Mouse (Mus musculus): ENCODE measurements around the gene Tead1. TPM values are rescaled to one million over a fixed set of nuclear protein-coding genes. Genes with fewer than 3 reads are reported as not detected.
A peak's percentile ranks its signal among the peaks of the same experiment; 100 is the strongest.

Gene Tead1
- polyA plus RNA-seq, 1 experiment, result 18.8 TPM

DNA sequence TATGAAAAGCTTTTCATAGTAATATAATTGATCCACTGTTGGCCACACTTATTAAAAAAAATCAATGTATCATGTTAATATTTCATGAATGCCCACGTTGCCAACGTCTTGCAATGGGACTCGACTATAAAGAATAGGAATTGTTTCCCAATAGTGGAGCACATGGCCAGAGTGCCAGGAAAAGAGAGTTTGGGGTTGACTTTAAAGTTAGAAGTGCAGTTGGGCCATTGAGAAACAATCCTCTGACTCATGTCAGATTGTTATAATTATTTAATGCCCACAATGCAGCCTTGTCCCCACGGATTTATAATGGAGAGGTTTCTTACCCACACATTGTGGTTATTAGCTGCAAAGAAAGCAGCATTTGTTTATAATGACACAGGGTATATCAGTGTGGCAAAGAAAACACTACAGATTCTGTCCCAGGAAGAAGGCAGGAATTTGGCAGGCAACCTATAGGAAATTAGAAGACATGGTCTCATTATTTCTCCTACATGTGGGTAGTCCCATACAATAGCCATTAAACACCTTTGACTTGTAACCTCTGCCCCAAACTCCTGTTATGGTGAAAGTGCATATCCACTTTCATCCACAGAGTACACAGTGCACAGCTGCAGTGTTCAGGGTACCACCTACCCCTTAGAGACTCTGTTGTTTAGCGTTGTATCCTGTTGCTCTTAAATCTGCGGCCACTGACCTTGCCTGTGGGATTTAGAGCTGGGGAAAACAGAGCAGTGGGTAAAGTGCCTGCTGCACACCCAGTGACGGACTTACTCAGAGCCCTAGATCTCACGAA, 118.6 kb downstream of the Tead1 start:
- Histone ChIP-seq H3K36me3 (ENCODE audit: control insufficient read depth, insufficient read depth) (no peaks in the 10 kb centered on the region), H3K4me3 (no peak overlapping the region), H3K4me2 (ENCODE audit: low read depth) (peak overlapping the region; percentile 55), H3K79me2 (ENCODE audit: control insufficient read depth, insufficient read depth) (peaks cover 84% of the 10 kb centered on the region), H3ac (ENCODE audit: control insufficient read depth, insufficient read length) (no peak overlapping the region), H3K27me3 (ENCODE audit: control insufficient read depth, insufficient read depth, insufficient read length) (no peaks in the 10 kb centered on the region)
- TF ChIP-seq MAX (IDR thresholded peaks at IDR 0.05; ENCODE audit: low read depth) (no peak), SRF (IDR thresholded peaks at IDR 0.05; ENCODE audit: control insufficient read depth, insufficient read length, low read depth) (no peak), CEBPB (IDR thresholded peaks at IDR 0.05; ENCODE audit: insufficient read depth, poor library complexity, severe bottlenecking) (peak; percentile 77), E2F4 (IDR thresholded peaks at IDR 0.05; ENCODE audit: insufficient read depth) (no peak), MYOG (IDR thresholded peaks at IDR 0.05; ENCODE audit: control insufficient read depth in 1 of 3, insufficient read depth in 1 of 3, insufficient read length in 2 of 3, low read depth in 2 of 3) (peak in 1 of 3 experiments; percentile 29), REST (IDR thresholded peaks at IDR 0.05; ENCODE audit: insufficient read depth, insufficient read length) (no peak), USF1 (IDR thresholded peaks at IDR 0.05; ENCODE audit: low read depth) (no peak), MYOD1 (IDR thresholded peaks at IDR 0.05; ENCODE audit: control insufficient read depth in 1 of 3, insufficient read length in 2 of 3, low read depth in 2 of 3) (peak in 2 of 3 experiments; percentile 67 to 78), POLR2A (IDR thresholded peaks at IDR 0.05; ENCODE audit: insufficient read length, low read depth) (no peak), TCF12 (IDR thresholded peaks at IDR 0.05; ENCODE audit: insufficient read depth, poor library complexity, severe bottlenecking) (no peak), TCF3 (IDR thresholded peaks at IDR 0.05; ENCODE audit: insufficient read length, low read depth) (no peak), POLR2AphosphoS2 (IDR thresholded peaks at IDR 0.05; ENCODE audit: insufficient read length, low read depth) (no peak)

DNA sequence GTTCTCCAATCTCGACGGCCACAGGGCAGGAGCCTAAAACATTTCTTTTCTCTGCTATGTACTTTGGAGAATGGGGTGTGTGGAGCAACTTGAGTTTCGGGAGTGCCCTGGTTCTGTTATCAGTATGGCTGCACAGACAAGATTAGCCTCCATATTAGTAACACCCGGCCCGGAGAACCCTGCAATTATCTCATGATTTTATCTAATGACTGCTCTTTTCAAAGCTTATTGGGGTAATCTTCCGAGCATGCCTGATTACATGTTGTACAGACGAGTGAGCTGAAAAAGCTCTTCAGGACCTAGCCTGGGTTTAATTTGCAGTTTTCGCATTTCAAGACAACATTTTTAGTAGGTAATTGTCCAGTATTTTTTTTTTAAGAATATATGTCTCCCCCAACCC, 122.6 kb downstream of the Tead1 start:
- TF ChIP-seq TCF3 (IDR thresholded peaks at IDR 0.05; ENCODE audit: insufficient read length, low read depth), result no peak
- no peak for TF ChIP-seq TCF12 (IDR thresholded peaks at IDR 0.05; ENCODE audit: insufficient read depth, poor library complexity, severe bottlenecking)
- Histone ChIP-seq H3K27me3 (ENCODE audit: control insufficient read depth, insufficient read depth, insufficient read length) (no peaks in the 10 kb centered on the region), H3K4me3 (no peak overlapping the region), H3K36me3 (ENCODE audit: control insufficient read depth, insufficient read depth) (no peaks in the 10 kb centered on the region), H3K79me2 (ENCODE audit: control insufficient read depth, insufficient read depth) (peaks cover 87% of the 10 kb centered on the region), H3K4me2 (ENCODE audit: low read depth) (no peak overlapping the region), H3ac (ENCODE audit: control insufficient read depth, insufficient read length) (no peak overlapping the region)

DNA sequence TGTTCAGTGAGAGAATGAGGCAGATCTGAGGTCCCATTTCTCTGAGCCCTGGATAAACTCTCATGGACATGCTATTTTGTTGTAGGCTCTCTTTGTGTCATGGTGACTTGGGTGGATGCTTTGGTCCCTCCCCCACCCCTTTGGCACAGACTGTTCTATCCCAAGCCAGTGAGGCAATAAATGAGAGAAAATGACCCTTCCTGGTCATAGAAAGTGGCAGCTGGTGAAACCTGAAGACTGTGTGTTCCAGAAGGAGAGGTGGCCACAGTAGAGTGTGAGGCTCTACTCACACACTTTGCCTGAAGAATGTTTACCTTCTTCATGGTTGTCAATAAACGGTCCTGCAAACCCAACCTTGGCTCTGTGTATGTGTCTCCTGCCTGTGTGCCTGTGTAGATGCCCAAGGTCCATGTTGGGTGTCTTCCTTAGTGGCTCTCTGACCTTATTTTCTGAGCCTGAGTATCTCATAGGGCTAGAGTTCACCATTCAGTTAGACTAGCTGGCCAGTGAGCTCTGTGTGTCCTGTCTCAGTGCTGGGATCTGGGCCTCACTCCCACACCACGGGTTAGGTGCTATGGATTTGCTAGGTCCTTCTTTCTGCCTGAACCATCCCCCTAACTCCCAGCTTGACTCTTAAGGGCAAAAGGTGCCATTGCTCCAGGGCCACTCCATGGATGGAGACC, 127.7 kb downstream of the Tead1 start:
- Histone ChIP-seq H3K4me3 (no peak overlapping the region), H3K4me2 (ENCODE audit: low read depth) (peak overlapping the region; percentile 83), H3ac (ENCODE audit: control insufficient read depth, insufficient read length) (no peak overlapping the region), H3K79me2 (ENCODE audit: control insufficient read depth, insufficient read depth) (peaks cover 97% of the 10 kb centered on the region), H3K36me3 (ENCODE audit: control insufficient read depth, insufficient read depth) (no peaks in the 10 kb centered on the region), H3K27me3 (ENCODE audit: control insufficient read depth, insufficient read depth, insufficient read length) (no peaks in the 10 kb centered on the region)
- TF ChIP-seq CEBPB (IDR thresholded peaks at IDR 0.05; ENCODE audit: insufficient read depth, poor library complexity, severe bottlenecking), result 0 out of 2 replicates have a peak, but pooled peaks have one; percentile 2
- no peak for TF ChIP-seq POLR2A (IDR thresholded peaks at IDR 0.05; ENCODE audit: insufficient read length, low read depth)
- no peak for TF ChIP-seq MAX (IDR thresholded peaks at IDR 0.05; ENCODE audit: low read depth)
- no peak for TF ChIP-seq MYOD1 (IDR thresholded peaks at IDR 0.05; ENCODE audit: control insufficient read depth in 1 of 3, insufficient read length in 2 of 3, low read depth in 2 of 3)

DNA sequence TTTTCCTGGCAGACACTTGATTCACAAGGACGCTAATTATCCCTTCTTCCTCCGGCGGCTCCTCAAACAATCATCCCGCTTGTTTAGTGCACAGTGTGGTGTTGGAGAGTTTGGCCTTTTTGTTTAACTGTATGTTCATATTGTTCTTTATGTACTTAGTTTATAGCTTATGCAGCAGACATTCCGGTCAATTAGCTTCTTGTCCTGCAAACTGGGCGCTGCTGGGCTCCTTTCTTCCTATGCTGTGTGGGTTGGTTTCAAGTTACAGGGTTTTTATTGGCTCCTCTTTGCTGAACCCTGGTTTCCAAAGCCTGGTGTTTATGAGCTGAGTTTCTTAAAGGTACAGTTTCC, 128.3 kb downstream of the Tead1 start:
- H3K4me2 ChIP-seq (ENCODE audit: low read depth), result peak overlapping the region; percentile 83
- H3K27me3 ChIP-seq (ENCODE audit: control insufficient read depth, insufficient read depth, insufficient read length), result no peaks in the 10 kb centered on the region
- H3K36me3 ChIP-seq (ENCODE audit: control insufficient read depth, insufficient read depth), result no peaks in the 10 kb centered on the region
- H3ac ChIP-seq (ENCODE audit: control insufficient read depth, insufficient read length), result no peak overlapping the region
- H3K4me3 ChIP-seq, result no peak overlapping the region
- H3K79me2 ChIP-seq (ENCODE audit: control insufficient read depth, insufficient read depth), result peaks cover 97% of the 10 kb centered on the region
- TF ChIP-seq TCF3 (IDR thresholded peaks at IDR 0.05; ENCODE audit: insufficient read length, low read depth), result no peak
- TF ChIP-seq TCF12 (IDR thresholded peaks at IDR 0.05; ENCODE audit: insufficient read depth, poor library complexity, severe bottlenecking), result no peak
- no peak for TF ChIP-seq SRF (IDR thresholded peaks at IDR 0.05; ENCODE audit: control insufficient read depth, insufficient read length, low read depth)
- no peak for TF ChIP-seq CEBPB (IDR thresholded peaks at IDR 0.05; ENCODE audit: insufficient read depth, poor library complexity, severe bottlenecking)
- no peak for TF ChIP-seq E2F4 (IDR thresholded peaks at IDR 0.05; ENCODE audit: insufficient read depth)
- no peak for TF ChIP-seq MAX (IDR thresholded peaks at IDR 0.05; ENCODE audit: low read depth)
- TF ChIP-seq POLR2AphosphoS2 (IDR thresholded peaks at IDR 0.05; ENCODE audit: insufficient read length, low read depth), result no peak
- no peak for TF ChIP-seq USF1 (IDR thresholded peaks at IDR 0.05; ENCODE audit: low read depth)
- TF ChIP-seq MYOD1 (IDR thresholded peaks at IDR 0.05; ENCODE audit: control insufficient read depth in 1 of 3, insufficient read length in 2 of 3, low read depth in 2 of 3), result no peak
- TF ChIP-seq REST (IDR thresholded peaks at IDR 0.05; ENCODE audit: insufficient read depth, insufficient read length), result no peak
- no peak for TF ChIP-seq MYOG (IDR thresholded peaks at IDR 0.05; ENCODE audit: control insufficient read depth in 1 of 3, insufficient read depth in 1 of 3, insufficient read length in 2 of 3, low read depth in 2 of 3)

DNA sequence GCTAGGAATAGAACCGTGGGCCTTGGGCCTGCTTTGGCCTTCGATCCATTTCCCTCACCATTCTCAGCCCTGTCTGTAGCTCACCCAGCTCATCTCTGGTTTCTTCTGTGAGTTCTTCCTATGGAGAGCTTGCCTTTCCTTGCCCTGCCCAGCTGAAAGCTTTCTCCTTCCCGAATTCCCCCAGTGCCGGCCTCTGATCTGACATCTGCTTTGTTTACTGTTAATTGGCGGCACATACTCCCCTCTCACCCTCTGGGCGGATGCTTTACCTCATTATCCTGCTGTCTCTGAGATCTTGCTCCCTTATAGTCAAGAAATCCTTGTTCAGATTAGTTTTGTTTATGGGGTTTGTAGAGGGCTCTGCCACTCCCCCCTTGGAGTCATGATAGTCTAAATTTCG, 131.6 kb downstream of the Tead1 start:
- no peaks in the 10 kb centered on the region for H3K27me3 ChIP-seq (ENCODE audit: control insufficient read depth, insufficient read depth, insufficient read length)
- no peak overlapping the region for H3ac ChIP-seq (ENCODE audit: control insufficient read depth, insufficient read length)
- TF ChIP-seq POLR2AphosphoS2 (IDR thresholded peaks at IDR 0.05; ENCODE audit: insufficient read length, low read depth) (no peak), REST (IDR thresholded peaks at IDR 0.05; ENCODE audit: insufficient read depth, insufficient read length) (no peak), SRF (IDR thresholded peaks at IDR 0.05; ENCODE audit: control insufficient read depth, insufficient read length, low read depth) (no peak), MYOG (IDR thresholded peaks at IDR 0.05; ENCODE audit: control insufficient read depth in 1 of 3, insufficient read depth in 1 of 3, insufficient read length in 2 of 3, low read depth in 2 of 3) (no peak), MAX (IDR thresholded peaks at IDR 0.05; ENCODE audit: low read depth) (no peak), TCF12 (IDR thresholded peaks at IDR 0.05; ENCODE audit: insufficient read depth, poor library complexity, severe bottlenecking) (no peak), MYOD1 (IDR thresholded peaks at IDR 0.05; ENCODE audit: control insufficient read depth in 1 of 3, insufficient read length in 2 of 3, low read depth in 2 of 3) (no peak), TCF3 (IDR thresholded peaks at IDR 0.05; ENCODE audit: insufficient read length, low read depth) (no peak), USF1 (IDR thresholded peaks at IDR 0.05; ENCODE audit: low read depth) (no peak), E2F4 (IDR thresholded peaks at IDR 0.05; ENCODE audit: insufficient read depth) (no peak)
- H3K36me3 ChIP-seq (ENCODE audit: control insufficient read depth, insufficient read depth), result no peaks in the 10 kb centered on the region
- no peak overlapping the region for H3K4me3 ChIP-seq
- H3K79me2 ChIP-seq (ENCODE audit: control insufficient read depth, insufficient read depth), result peaks cover 94% of the 10 kb centered on the region
- H3K4me2 ChIP-seq (ENCODE audit: low read depth), result no peak overlapping the region

Measured in myocyte (in vitro differentiated cells).